Mouse (Mus musculus): ENCODE measurements around the gene Atp8a2. TPM values are rescaled to one million over a fixed set of nuclear protein-coding genes. Genes with fewer than 3 reads are reported as not detected.

Gene Atp8a2
- polyA plus RNA-seq, 1 experiment from 2014 or later: not detected

DNA sequence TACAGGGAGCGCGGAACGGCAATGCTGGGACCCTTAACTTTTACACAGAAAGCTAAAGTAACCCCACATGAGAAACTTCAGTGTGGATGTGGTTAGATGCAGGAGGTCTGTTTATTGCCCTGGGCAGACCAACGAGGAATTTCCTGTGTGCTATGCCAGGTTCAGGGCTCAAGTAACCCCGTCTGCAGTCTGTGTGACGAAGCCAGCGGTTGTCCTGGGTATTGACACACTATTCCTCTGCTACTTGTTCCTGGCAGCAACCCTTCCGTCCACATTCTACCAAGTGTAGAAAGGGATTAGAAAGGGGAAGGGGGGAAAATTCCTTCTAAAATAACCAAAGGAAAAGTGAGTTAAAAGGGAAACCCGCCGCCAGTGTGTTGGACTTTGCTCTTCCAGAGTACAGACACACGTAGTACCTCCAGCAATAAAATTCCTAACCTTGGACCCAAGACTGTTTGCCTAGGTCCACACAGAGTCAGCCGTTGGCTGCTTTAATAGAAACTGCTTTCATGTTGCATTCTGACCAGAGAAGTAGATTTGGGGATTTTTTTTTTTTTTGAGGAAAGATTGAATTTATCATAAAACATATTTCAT is 437.0 kb downstream of the Atp8a2 start:
- POLR2A ChIA-PET: no interaction called here
- DNase-seq (ENCODE audit: low read depth, low spot score) (no peak), ATAC-seq (no peak)
- peaks cover 44% of the 10 kb centered on the region for H3K27me3 ChIP-seq
- CTCF ChIA-PET: no interaction called here
- TF ChIP-seq CTCF (IDR thresholded peaks at IDR 0.05): no peak
- in situ Hi-C loops (cut with MboI; ENCODE audit: low pct_unique_long_range_greater_than_20kb): no loop called here

DNA sequence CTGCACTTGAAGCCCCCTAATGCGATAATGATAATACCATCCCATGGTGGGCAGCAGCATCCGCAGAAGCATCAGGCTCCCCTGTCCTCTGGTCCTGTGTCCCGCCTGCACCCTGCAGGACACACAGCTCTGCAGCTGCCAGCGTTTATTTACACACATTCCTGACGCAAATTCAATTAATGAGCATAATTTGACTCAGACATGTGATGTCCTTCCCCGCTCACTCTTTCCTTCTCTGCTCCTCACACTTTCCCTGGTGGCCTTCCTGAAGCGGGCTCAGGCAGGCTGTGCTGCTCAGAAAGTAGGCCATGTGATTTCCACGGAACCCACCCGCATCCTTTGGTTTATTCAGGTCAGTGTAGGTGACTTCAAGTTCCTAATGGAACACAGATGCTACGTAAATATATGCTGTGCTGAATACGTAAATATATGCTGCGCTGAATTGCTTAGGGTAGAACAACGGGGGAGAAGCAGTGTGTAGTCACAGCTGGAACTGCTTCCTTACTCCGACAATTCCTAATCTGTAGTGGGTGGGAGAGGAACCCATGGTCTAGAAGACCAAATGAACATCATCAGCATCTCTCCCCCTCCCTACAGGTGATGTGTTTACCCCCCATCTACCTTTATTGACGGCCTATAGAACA is 437.7 kb downstream of the Atp8a2 start:
- TF ChIP-seq CTCF (IDR thresholded peaks at IDR 0.05): no peak
- DNase-seq (ENCODE audit: low read depth, low spot score) (no peak), ATAC-seq (no peak)
- ChIA-PET CTCF (no interaction called here), POLR2A (no interaction called here)
- in situ Hi-C loops (cut with MboI; ENCODE audit: low pct_unique_long_range_greater_than_20kb): no loop called here
- H3K27me3 ChIP-seq: peaks cover 44% of the 10 kb centered on the region

DNA sequence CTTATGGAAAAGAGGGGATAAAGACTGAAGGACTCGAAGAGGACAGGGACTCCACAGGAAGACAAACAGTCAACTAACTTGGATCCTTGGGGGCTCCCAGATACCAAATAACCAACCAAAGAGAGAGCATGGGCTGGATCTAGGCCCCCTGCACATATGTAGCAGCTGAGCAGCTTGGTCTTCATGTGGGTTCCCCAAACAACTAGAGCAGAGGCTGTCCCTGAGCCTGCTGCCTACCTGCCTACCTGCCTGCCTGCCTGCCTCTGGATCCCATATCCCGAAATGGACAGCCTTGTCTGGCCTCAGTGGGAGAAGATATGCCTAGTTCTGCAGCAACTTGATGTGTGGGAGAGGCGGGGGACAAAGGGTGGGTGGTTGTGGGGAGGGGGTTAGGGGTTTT is 444.6 kb downstream of the Atp8a2 start:
- H3K27me3 ChIP-seq: peaks cover 37% of the 10 kb centered on the region
- CTCF ChIA-PET: no interaction called here
- POLR2A ChIA-PET: no interaction called here
- DNase-seq (ENCODE audit: low read depth, low spot score) (no peak), ATAC-seq (no peak)
- in situ Hi-C loops (cut with MboI; ENCODE audit: low pct_unique_long_range_greater_than_20kb): no loop called here
- no peak for TF ChIP-seq CTCF (IDR thresholded peaks at IDR 0.05)

DNA sequence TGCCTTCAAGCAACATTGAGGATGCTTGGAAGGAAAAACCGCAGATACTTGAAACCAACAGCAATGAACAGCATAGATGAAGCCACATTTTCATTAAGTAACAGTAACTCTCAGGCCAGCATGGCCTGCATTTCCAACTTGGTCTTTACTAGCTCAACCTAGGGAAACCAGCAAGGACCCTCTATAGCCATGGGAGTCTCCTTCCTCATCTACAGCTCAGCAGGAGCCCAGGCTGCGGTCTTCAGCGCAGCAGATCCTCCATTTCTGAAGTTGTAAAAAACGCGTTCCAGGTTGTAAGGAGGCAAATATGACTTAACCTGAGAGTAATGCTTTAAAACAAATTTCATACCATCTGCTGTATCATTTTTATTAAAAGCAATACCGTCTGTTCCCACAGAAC is 447.0 kb downstream of the Atp8a2 start:
- in situ Hi-C loops (cut with MboI; ENCODE audit: low pct_unique_long_range_greater_than_20kb): no loop called here
- TF ChIP-seq CTCF (IDR thresholded peaks at IDR 0.05): no peak
- ChIA-PET CTCF (no interaction called here), POLR2A (interaction anchor here (0.5 kb wide), 1 partner anchor 10 kb away, joined by 3 read pairs; no protein-coding TSS in a partner anchor)
- DNase-seq (ENCODE audit: low read depth, low spot score) (no peak), ATAC-seq (no peak)
- peaks cover 34% of the 10 kb centered on the region for H3K27me3 ChIP-seq

DNA sequence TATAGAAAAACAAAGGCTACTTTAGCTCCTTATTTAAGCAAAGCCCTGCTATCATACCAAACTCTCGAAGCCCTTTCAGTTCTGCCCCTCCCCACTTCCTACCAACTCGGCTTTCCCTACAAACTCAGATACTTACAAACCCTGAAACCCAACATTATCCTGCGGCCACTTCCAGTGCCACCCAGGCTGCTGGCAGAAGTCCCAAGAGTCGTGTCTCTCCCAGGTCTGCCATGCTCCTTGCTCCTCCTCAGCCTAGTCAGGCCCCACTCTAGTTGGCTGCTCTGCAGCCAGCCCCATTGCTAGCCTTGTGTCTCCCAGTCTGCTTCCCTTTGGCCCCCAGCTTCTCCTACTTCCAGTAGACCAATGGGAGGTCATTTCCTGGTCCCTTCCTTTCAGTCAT is 451.3 kb downstream of the Atp8a2 start:
- ChIA-PET POLR2A (no interaction called here), CTCF (no interaction called here)
- ATAC-seq (no peak), DNase-seq (ENCODE audit: low read depth, low spot score) (no peak)
- in situ Hi-C loops (cut with MboI; ENCODE audit: low pct_unique_long_range_greater_than_20kb): no loop called here
- TF ChIP-seq CTCF (IDR thresholded peaks at IDR 0.05): no peak
- peaks cover 26% of the 10 kb centered on the region for H3K27me3 ChIP-seq

DNA sequence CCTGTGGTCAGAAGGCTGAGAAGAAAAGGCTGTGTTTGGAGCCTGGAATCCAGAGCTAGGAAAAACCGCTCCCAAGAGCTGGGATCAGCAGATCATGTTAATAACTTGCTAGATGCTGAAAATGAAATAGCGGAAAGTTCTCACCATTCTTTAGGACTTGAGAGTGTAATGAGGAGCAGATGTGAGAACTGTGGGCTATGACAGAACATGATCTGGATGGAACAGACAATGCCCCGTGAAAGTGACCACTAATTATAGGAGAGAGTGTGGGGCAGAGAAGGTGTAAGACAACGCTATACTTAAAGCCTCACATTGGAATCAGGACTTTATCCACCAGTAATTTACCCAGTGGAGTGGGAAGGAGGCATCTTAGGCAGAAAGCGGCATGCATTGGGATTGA is 455.2 kb downstream of the Atp8a2 start:
- H3K27me3 ChIP-seq: peaks cover 27% of the 10 kb centered on the region
- ChIA-PET POLR2A (no interaction called here), CTCF (no interaction called here)
- in situ Hi-C loops (cut with MboI; ENCODE audit: low pct_unique_long_range_greater_than_20kb): no loop called here
- no peak for DNase-seq (ENCODE audit: low read depth, low spot score)
- no peak for TF ChIP-seq CTCF (IDR thresholded peaks at IDR 0.05)
- ATAC-seq: no peak

DNA sequence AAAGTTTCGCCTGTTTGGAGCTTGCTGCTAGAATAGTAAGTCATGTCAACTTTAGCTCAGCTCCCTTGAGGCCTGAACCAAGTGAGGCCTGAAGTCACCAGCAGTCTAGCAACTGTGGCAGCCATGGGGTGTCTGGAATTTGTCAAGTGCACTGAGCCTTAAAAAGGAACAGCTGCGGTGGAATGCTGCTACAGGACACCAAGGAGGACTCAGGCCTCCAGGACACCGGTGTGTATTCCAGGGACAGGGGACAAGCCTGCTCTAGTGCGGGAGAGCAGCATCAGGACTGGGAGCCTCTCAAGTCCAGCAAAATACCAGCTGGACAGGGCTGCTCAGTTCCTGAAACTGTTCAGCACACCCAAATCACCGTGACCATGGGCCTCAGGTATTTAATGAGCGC is 457.5 kb downstream of the Atp8a2 start:
- CTCF ChIA-PET: no interaction called here
- in situ Hi-C loops (cut with MboI; ENCODE audit: low pct_unique_long_range_greater_than_20kb): no loop called here
- POLR2A ChIA-PET: interaction anchor here (0.6 to 0.7 kb wide), 2 partner anchors 11 to 16 kb away, joined by 3 read pairs; no protein-coding TSS in a partner anchor
- DNase-seq (ENCODE audit: low read depth, low spot score) (no peak), ATAC-seq (no peak)
- peaks cover 19% of the 10 kb centered on the region for H3K27me3 ChIP-seq
- TF ChIP-seq CTCF (IDR thresholded peaks at IDR 0.05): no peak

DNA sequence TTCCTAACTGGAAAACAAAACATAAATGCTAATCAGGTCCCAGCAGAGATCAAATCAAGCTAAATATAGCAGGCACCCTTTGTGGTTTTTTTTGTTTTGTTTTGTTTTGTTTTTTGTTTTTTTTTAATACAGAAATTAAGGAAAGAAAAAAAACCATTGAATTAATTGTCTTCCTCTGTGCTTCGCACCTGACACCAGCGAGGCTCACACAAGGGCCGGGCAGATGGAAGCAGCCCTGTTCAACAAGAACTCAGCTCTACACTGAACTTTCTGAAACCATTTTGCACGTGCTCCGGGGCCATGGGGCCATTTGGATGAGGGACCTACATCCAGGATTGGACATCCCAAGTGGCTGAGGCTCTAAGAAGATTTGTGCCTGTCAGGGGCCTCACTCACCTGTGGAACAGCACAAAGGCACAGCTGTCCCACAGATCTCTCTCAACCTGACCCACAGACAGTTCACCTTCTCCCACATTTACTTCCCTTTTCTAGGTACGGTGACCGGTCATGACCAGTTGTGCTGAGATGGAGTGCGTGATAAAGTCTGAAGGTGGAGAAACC is 459.2 kb downstream of the Atp8a2 start:
- in situ Hi-C loops (cut with MboI; ENCODE audit: low pct_unique_long_range_greater_than_20kb): no loop called here
- POLR2A ChIA-PET: no interaction called here
- H3K27me3 ChIP-seq: peaks cover 19% of the 10 kb centered on the region
- DNase-seq (ENCODE audit: low read depth, low spot score): no peak
- TF ChIP-seq CTCF (IDR thresholded peaks at IDR 0.05): no peak
- ATAC-seq: no peak
- CTCF ChIA-PET: interaction anchor here (1.0 kb wide), 1 partner anchor 12 kb away, joined by 3 read pairs; no protein-coding TSS in a partner anchor

DNA sequence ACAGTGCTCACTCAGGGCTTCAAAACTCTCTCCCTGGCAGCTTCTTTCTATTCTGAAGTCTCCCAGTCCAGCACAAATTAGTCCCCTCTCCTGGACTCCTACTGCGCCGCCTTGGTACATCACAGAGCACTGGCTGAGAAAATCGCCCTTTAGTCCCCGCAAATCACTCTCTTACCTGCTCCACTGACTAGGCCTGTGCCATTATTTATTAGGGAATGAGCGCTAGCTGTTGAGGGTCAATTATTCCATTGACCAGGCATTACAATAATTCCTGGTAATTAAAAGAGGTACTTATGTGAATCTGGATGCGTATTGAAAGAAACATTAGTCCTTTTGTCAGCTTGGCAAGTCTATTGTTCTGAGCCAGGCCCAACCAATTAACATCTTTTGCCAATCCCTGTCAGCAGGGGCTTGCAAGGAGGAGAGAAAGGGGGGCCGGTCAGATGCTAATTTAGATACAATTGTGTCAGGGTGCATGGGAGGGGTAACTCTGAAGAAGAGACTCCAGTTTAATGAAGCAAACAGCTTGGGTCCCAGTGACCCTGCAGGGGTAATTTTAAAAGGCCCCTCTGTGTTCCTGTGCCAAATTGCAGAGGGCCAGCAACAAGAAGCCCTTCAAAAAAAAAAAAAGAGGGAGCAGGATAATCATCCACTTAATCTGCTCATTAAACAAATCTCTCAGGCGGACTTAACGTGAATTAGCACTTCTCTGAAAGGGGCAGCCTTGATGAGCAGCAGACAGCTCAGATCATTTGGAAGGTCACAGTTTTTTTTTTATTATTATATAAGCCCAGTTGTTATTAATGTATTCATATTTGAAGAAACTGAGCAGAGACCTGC is 459.9 kb downstream of the Atp8a2 start:
- ChIA-PET POLR2A (no interaction called here), CTCF (no interaction called here)
- peaks cover 23% of the 10 kb centered on the region for H3K27me3 ChIP-seq
- in situ Hi-C loops (cut with MboI; ENCODE audit: low pct_unique_long_range_greater_than_20kb): no loop called here
- no peak for TF ChIP-seq CTCF (IDR thresholded peaks at IDR 0.05)
- ATAC-seq (no peak), DNase-seq (ENCODE audit: low read depth, low spot score) (no peak)

DNA sequence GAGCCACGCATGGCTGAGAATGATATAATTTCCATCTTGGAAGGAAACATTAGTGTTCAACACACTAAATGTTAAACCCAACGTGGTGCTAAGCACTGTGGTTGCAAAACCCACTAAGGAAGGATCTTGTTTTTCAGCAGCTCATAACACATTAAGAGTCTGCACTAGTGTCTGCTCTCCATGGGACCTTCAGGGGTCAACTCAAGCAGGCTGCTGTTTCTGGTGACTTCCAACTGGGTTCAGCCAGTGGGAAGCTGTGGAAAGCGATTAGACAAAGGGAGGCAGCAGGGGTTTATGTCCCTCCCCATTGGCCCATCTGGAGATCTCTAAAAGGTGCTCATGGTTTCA is 467.0 kb downstream of the Atp8a2 start:
- DNase-seq (ENCODE audit: low read depth, low spot score) (no peak), ATAC-seq (no peak)
- CTCF ChIA-PET: no interaction called here
- TF ChIP-seq CTCF (IDR thresholded peaks at IDR 0.05): no peak
- in situ Hi-C loops (cut with MboI; ENCODE audit: low pct_unique_long_range_greater_than_20kb): no loop called here
- POLR2A ChIA-PET: no interaction called here
- peaks cover 37% of the 10 kb centered on the region for H3K27me3 ChIP-seq

All from Patski (cell line).